Mouse (Mus musculus) thymus, postnatal 14 days (tissue): ENCODE data around the gene Hcn1.

Experiments
- DNase-seq: peaks from one replicate; pipeline ENCODE4 v3.0.0; 2021

Hcn1 gene

DNA sequence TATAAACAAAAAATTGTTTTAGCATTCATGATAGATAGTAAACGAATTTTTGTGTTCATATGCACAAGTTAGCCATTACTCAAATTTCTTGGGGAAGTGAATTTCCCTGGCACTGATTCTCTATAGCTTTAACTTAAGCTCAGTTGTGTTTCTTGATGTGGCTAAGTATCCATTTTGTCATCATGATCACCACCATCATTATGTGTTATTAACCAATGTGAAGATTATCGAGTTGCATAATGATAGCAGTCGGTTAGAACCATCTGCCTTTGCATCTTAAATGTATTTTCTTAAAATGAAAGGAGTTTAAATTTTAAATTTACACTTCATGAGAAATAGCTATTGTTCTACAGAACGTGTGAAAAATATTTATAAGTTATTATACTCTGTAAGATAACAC lies 426.5 kb downstream of the Hcn1 start:
- no peak for DNase-seq

DNA sequence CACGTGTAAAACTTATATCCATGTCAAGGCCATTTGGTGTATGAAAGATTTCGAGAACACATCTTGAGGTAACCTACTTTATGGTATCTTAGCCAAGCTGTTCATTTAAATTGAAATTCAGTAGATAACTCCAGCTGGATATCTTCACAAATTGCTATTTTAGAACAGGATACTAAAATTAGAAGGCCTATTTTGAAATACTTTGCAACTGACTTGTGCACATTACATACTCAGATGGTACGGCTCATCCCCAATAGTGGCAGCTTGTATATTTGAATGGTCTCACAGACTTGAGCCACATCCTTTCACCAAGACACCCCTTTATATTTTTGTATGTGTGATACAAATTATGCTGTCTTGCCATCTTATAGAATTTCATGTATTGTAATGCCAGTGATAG lies 427.5 kb downstream of the Hcn1 start:
- no peak for DNase-seq

DNA sequence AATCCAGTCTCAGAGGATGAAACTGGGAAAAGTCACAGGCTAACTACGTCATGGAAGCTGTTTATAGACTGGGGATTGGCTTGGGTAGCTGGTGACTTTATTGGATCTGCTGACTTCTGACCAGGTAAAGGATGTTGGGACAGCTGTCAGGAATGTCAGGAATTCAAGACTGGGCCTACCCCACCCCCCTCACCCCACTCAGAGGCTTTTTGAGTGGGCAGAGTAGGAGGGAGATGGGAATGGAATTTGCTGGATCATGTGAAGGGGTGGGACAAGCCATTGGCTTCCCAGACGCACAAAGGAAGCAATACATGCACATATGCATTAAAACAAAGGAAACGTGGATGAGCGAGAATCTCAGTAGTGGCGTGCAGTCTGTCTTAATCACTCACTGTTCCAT lies 433.5 kb downstream of the Hcn1 start:
- DNase-seq = no peak
